Mouse (Mus musculus): ENCODE measurements around the gene Mxd4.

GRCm38 (mm10) chr5:34147554-34147953 is 40.0 kb downstream of the Mxd4 start:
- TF ChIP-seq CTCF (IDR thresholded peaks at IDR 0.05; ENCODE audit: extremely low read depth, insufficient read depth, insufficient read length, insufficient replicate concordance) = no peak
- TF ChIP-seq POLR2A (IDR thresholded peaks at IDR 0.05; ENCODE audit: low read depth, low read length) = no peak
